Mouse (Mus musculus) liver, embryonic 13.5 days (tissue): ENCODE measurements around the gene Fcrla. TPM values are rescaled to one million over a fixed set of nuclear protein-coding genes. Genes with fewer than 3 reads are reported as not detected.
"Not testable (repeated sequence)": the region's sequence is repeated elsewhere in the genome, so short reads cannot be mapped to it uniquely, and the experiment has no call there.

Experiments used
- ATAC-seq: fragments of 200-750 bp; cut with Nextera tagmentation; 2 replicates; pipeline ENCODE4 v1.8.0; 2017; ENCODE audit warnings: low read depth, mild to moderate bottlenecking, moderate number of reproducible peaks, moderate library complexity
- DNase-seq: peaks from one replicate; pipeline ENCODE4 v3.0.0; 2022
- H3K27ac ChIP-seq: fragments of 300-500 bp; sonication (generic); 2 replicates; pipeline ENCODE4 v1.5.1; 2015; ENCODE audit warnings: moderate library complexity, mild to moderate bottlenecking, inconsistent platforms
- H3K27me3 ChIP-seq: fragments of 300-500 bp; sonication (generic); 2 replicates; pipeline ENCODE4 v1.6.1; 2015; ENCODE audit warnings: mild to moderate bottlenecking, inconsistent platforms
- H3K36me3 ChIP-seq: fragments of 300-500 bp; sonication (generic); 2 replicates; pipeline ENCODE4 v1.6.1; 2015; ENCODE audit warnings: mild to moderate bottlenecking, inconsistent platforms
- H3K4me1 ChIP-seq: fragments of 300-500 bp; sonication (generic); replicated peaks from 2 replicates; pipeline ENCODE4 v1.6.1; 2015; ENCODE audit warnings: inconsistent platforms
- H3K4me2 ChIP-seq: fragments of 300-500 bp; sonication (generic); 2 replicates; pipeline ENCODE4 v1.6.1; 2015; ENCODE audit warnings: inconsistent platforms, mild to moderate bottlenecking, moderate library complexity
- H3K4me3 ChIP-seq: fragments of 300-500 bp; sonication (generic); replicated peaks from 2 replicates; pipeline ENCODE4 v1.5.1; 2015; ENCODE audit warnings: mild to moderate bottlenecking, inconsistent platforms
- H3K9ac ChIP-seq: fragments of 300-500 bp; sonication (generic); 2 replicates; pipeline ENCODE4 v1.6.1; 2015; ENCODE audit warnings: mild to moderate bottlenecking, inconsistent platforms
- H3K9me3 ChIP-seq: fragments of 300-500 bp; sonication (generic); replicated peaks from 2 replicates; pipeline ENCODE4 v1.6.1; 2016; ENCODE audit warnings: inconsistent platforms
- WGBS: fragments of 180-500 bp; shearing (Covaris S2); methylation state at CpG from one replicate; pipeline ENCODE4 v1.1.7; 2015; ENCODE audit not compliant: insufficient replicate concordance; 5-methylcytosine and 5-hydroxymethylcytosine counted together
- polyA plus RNA-seq: library from polyadenylated mRNA; unstranded; fragments of >200 nt; fragmentation: Nextera tagmentation; extraction: Ambion mirVana; gene quantifications from 2 replicates; pipeline ENCODE4 v1.2.1, GENCODE M21; 2015

The Fcrla gene
- 0.24 and 0.36 TPM in 2 replicates for polyA plus RNA-seq

- Histone ChIP-seq H3K9ac (no peak within 1 kb of the TSS), H3K9me3 (no peaks in the 10 kb centered on the region), H3K4me2 (no peak within 1 kb of the TSS), H3K27ac (no peak within 1 kb of the TSS), H3K36me3 (no peaks in the 10 kb centered on the region), H3K27me3 (no peaks in the 10 kb centered on the region), H3K4me1 (peaks cover 3% of the 10 kb centered on the region; the same call in 1 of the 2 replicates), H3K4me3 (no peak within 1 kb of the TSS)
- WGBS = 56% methylated on average over 3 of the region's 3 CpGs
- DNase-seq = no peak
- ATAC-seq = no peak
These were observed at the start of gene Fcrla for GRCm38 (mm10) chr1:170927378-170927777. Gene Fcrla (minus strand): TSS chr1:170927583.

GRCm38 (mm10) chr1:170976447-170976846, 49.1 kb upstream of the Fcrla start, which contains the start of gene Fcgr2b:
Gene Fcgr2b (minus strand): TSS chr1:170976547.
- Histone ChIP-seq H3K27ac (no peak within 1 kb of the TSS), H3K4me2 (no peak within 1 kb of the TSS), H3K27me3 (no peaks in the 10 kb centered on the region), H3K9me3 (no peaks in the 10 kb centered on the region), H3K4me1 (no peaks in the 10 kb centered on the region), H3K36me3 (no peaks in the 10 kb centered on the region), H3K9ac (no peak within 1 kb of the TSS), H3K4me3 (no peak within 1 kb of the TSS)
- WGBS = 68% methylated on average over 5 of the region's 5 CpGs
- ATAC-seq (no peak), DNase-seq (no peak)

- H3K4me3 ChIP-seq = no peak overlapping the region
- H3K27me3 ChIP-seq = no peaks in the 10 kb centered on the region
- H3K9ac ChIP-seq = no peak overlapping the region
- H3K27ac ChIP-seq = no peak overlapping the region
- no peaks in the 10 kb centered on the region for H3K9me3 ChIP-seq
- ATAC-seq (no peak), DNase-seq (no peak)
- 24% methylated on average over 7 of the region's 7 CpGs for WGBS
- no peaks in the 10 kb centered on the region for H3K36me3 ChIP-seq
- H3K4me1 ChIP-seq = no peaks in the 10 kb centered on the region
- no peak overlapping the region for H3K4me2 ChIP-seq
These were observed 48.4 kb upstream of the Fcrla start for GRCm38 (mm10) chr1:170975751-170976161.

GRCm38 (mm10) chr1:170975350-170975749, 48.0 kb upstream of the Fcrla start:
- H3K27me3 ChIP-seq, DNase-seq, H3K9me3 ChIP-seq, H3K4me3 ChIP-seq, H3K9ac ChIP-seq, H3K4me2 ChIP-seq, ATAC-seq, H3K36me3 ChIP-seq, H3K4me1 ChIP-seq, H3K27ac ChIP-seq: not testable (repeated sequence)
- WGBS = 40% methylated on average over 2 of the region's 2 CpGs

- Histone ChIP-seq H3K4me2 (no peak overlapping the region), H3K9ac (no peak overlapping the region), H3K4me1 (no peaks in the 10 kb centered on the region), H3K4me3 (no peak overlapping the region), H3K36me3 (no peaks in the 10 kb centered on the region), H3K9me3 (no peaks in the 10 kb centered on the region), H3K27ac (no peak overlapping the region), H3K27me3 (no peaks in the 10 kb centered on the region)
- no peak for ATAC-seq
- DNase-seq = no peak
- WGBS = 78% methylated on average over 2 of the region's 2 CpGs
These were observed 47.4 kb upstream of the Fcrla start for GRCm38 (mm10) chr1:170974736-170975135.

GRCm38 (mm10) chr1:170974171-170974570, 46.8 kb upstream of the Fcrla start:
- 67% methylated on average over 8 of the region's 8 CpGs for WGBS
- Histone ChIP-seq H3K27ac (no peak overlapping the region), H3K4me2 (no peak overlapping the region), H3K36me3 (no peaks in the 10 kb centered on the region), H3K4me3 (no peak overlapping the region), H3K4me1 (no peaks in the 10 kb centered on the region), H3K27me3 (no peaks in the 10 kb centered on the region), H3K9ac (no peak overlapping the region), H3K9me3 (no peaks in the 10 kb centered on the region)
- ATAC-seq (no peak), DNase-seq (no peak)

- H3K4me1 ChIP-seq = no peaks in the 10 kb centered on the region
- H3K9ac ChIP-seq = no peak overlapping the region
- H3K4me3 ChIP-seq = no peak overlapping the region
- WGBS = 39% methylated on average over 4 of the region's 4 CpGs
- ATAC-seq = no peak
- no peaks in the 10 kb centered on the region for H3K36me3 ChIP-seq
- no peaks in the 10 kb centered on the region for H3K9me3 ChIP-seq
- H3K4me2 ChIP-seq = no peak overlapping the region
- no peak for DNase-seq
- H3K27ac ChIP-seq = no peak overlapping the region
- no peaks in the 10 kb centered on the region for H3K27me3 ChIP-seq
These were observed 45.6 kb upstream of the Fcrla start for GRCm38 (mm10) chr1:170972936-170973335.

- ATAC-seq (no peak), DNase-seq (no peak)
- Histone ChIP-seq H3K36me3 (no peaks in the 10 kb centered on the region), H3K27me3 (no peaks in the 10 kb centered on the region), H3K4me3 (no peak overlapping the region), H3K9me3 (no peaks in the 10 kb centered on the region), H3K9ac (no peak overlapping the region), H3K4me1 (no peaks in the 10 kb centered on the region), H3K27ac (no peak overlapping the region), H3K4me2 (no peak overlapping the region)
- 62% methylated on average over 6 of the region's 6 CpGs for WGBS
These were observed 45.1 kb upstream of the Fcrla start for GRCm38 (mm10) chr1:170972494-170972893.

GRCm38 (mm10) chr1:170968576-170968975, 41.2 kb upstream of the Fcrla start:
- no peak for DNase-seq
- H3K27me3 ChIP-seq = no peaks in the 10 kb centered on the region
- no peak overlapping the region for H3K4me2 ChIP-seq
- ATAC-seq = no peak
- H3K4me3 ChIP-seq = no peak overlapping the region
- no peak overlapping the region for H3K27ac ChIP-seq
- H3K36me3 ChIP-seq = no peaks in the 10 kb centered on the region
- no peak overlapping the region for H3K9ac ChIP-seq
- no peaks in the 10 kb centered on the region for H3K9me3 ChIP-seq
- WGBS = 61% methylated on average over 1 of the region's 1 CpGs
- no peaks in the 10 kb centered on the region for H3K4me1 ChIP-seq

- Histone ChIP-seq H3K27me3 (no peaks in the 10 kb centered on the region), H3K4me3 (no peak overlapping the region), H3K4me2 (no peak overlapping the region), H3K27ac (no peak overlapping the region), H3K4me1 (0 out of 2 replicates have a peak, but pooled peaks cover 6% of the 10 kb centered on the region), H3K9ac (no peak overlapping the region), H3K9me3 (no peaks in the 10 kb centered on the region), H3K36me3 (no peaks in the 10 kb centered on the region)
- WGBS = 66% methylated on average over 3 of the region's 3 CpGs
- DNase-seq (no peak), ATAC-seq (no peak)
These were observed 40.2 kb upstream of the Fcrla start for GRCm38 (mm10) chr1:170967581-170967980.

GRCm38 (mm10) chr1:170963087-170963486, 35.7 kb upstream of the Fcrla start:
- ATAC-seq (no peak), DNase-seq (no peak)
- 65% methylated on average over 7 of the region's 7 CpGs for WGBS

GRCm38 (mm10) chr1:170962301-170962700, 34.9 kb upstream of the Fcrla start:
- Histone ChIP-seq H3K4me2 (no peak overlapping the region), H3K9ac (no peak overlapping the region), H3K4me3 (no peak overlapping the region), H3K27me3 (no peaks in the 10 kb centered on the region), H3K27ac (no peak overlapping the region), H3K9me3 (no peaks in the 10 kb centered on the region), H3K36me3 (no peaks in the 10 kb centered on the region), H3K4me1 (peaks cover 13% of the 10 kb centered on the region)
- 32% methylated on average over 2 of the region's 2 CpGs for WGBS
- ATAC-seq (no peak), DNase-seq (no peak)

More at GRCm38 (mm10) chr1:170963087-170963486, 35.7 kb upstream of the Fcrla start:
- Histone ChIP-seq H3K27ac (no peak overlapping the region), H3K9ac (no peak overlapping the region), H3K36me3 (no peaks in the 10 kb centered on the region), H3K4me1 (peaks cover 13% of the 10 kb centered on the region), H3K27me3 (no peaks in the 10 kb centered on the region), H3K4me2 (no peak overlapping the region), H3K9me3 (no peaks in the 10 kb centered on the region), H3K4me3 (no peak overlapping the region)
